Mouse (Mus musculus): ENCODE data around the gene Ncoa1.
"Not testable (repeated sequence)": the region's sequence is repeated elsewhere in the genome, so short reads cannot be mapped to it uniquely, and the experiment has no call there.

Ncoa1 gene

DNA sequence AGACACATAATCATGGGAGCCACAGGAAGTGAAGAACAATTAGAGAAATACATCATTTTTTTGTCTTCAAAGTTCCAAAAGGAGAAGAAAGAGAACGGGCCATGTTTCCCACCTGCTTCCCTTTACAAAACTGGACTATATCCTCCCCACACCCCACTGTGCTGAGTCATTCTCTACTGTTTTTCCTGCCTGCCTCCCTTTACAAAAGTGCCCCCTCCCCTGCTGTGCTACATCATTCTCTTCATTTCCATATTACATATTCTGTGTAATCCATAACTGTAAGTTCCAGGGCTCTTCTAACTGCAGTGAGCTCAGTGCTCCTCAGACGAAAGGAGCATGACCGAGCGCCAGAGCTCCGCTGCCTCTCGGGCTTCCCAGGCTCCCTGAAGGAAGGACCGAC, 80.8 kb downstream of the Ncoa1 start:
- no peak for DNase-seq (ENCODE audit: low spot score)

DNA sequence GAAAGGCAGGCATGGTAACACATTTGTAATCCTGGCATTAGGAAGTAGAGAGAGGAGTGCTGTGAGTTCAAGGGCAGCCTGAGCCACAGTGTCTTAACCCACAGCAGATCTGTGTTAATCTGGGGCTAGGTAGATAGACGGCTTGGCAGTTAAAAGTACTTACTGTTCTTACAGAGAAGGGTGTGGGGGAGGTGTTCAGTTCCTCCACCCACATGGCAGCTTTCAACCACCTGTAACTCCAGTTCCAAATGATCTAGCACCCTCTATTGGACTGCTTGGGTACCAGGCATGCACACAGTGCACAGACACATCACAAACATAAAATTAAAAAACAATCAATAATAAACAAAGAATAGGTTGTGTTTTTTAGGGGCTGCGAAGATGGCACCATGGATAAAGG, 84.4 kb downstream of the Ncoa1 start:
- DNase-seq (ENCODE audit: low spot score), result no peak

GRCm38 (mm10) chr12:4392074-4392473, 84.9 kb downstream of the Ncoa1 start:
- DNase-seq (ENCODE audit: low spot score), result no peak

GRCm38 (mm10) chr12:4391256-4391655, 85.7 kb downstream of the Ncoa1 start:
- DNase-seq (ENCODE audit: low spot score), result no peak

DNA sequence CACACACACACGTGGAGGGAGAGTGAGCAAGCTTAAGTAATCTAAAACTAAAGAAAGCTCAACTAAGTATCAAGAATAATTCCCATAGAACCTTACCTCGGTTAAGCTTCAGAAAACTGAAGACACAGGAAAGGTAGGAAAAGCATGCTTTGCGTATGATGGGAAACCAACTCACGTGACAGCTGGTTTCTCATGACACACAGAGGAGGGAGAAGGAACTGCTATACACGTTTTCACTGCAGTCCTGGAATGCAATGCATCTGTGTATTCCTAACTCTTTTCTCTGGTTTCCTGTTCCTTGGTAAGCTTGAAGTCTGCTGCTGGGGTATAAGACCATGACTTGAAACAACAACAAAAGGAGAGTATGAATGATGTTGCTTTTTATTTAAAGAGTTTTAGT, 86.3 kb downstream of the Ncoa1 start:
- no peak for DNase-seq (ENCODE audit: low spot score)

DNA sequence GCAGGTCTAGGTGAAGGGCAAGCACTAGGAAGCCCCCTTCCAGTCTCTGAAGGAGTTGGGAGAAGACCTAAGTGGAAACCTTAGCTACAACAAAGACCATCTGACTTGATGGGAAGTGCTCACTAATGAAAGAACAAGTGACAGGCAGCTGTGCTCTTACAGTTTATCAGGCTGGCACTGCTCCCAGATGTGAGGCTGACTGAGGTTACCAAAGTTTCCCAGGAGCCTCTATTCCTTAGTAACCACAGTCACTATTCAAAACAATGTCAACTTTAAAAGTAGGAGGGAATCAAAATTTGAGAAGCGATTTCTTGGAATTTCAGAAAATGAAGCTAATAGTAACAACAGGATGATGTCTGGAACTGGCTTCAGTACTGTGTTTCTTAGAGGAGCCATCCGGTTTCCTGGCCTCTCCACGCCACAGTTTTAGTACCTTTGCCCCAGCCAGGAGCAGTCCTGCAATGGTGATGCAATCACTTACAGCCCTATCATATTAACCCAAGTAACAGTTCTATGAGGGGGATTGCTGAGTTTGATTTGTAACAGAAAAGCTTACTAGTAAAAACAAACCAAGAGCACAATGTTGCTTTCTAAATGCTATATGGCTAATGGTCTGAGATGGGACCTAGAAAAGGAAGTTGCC, 90.8 kb downstream of the Ncoa1 start:
- no peak for DNase-seq (ENCODE audit: low spot score)

GRCm38 (mm10) chr12:4383061-4383460, 93.9 kb downstream of the Ncoa1 start:
- DNase-seq (ENCODE audit: low spot score), result no peak

DNA sequence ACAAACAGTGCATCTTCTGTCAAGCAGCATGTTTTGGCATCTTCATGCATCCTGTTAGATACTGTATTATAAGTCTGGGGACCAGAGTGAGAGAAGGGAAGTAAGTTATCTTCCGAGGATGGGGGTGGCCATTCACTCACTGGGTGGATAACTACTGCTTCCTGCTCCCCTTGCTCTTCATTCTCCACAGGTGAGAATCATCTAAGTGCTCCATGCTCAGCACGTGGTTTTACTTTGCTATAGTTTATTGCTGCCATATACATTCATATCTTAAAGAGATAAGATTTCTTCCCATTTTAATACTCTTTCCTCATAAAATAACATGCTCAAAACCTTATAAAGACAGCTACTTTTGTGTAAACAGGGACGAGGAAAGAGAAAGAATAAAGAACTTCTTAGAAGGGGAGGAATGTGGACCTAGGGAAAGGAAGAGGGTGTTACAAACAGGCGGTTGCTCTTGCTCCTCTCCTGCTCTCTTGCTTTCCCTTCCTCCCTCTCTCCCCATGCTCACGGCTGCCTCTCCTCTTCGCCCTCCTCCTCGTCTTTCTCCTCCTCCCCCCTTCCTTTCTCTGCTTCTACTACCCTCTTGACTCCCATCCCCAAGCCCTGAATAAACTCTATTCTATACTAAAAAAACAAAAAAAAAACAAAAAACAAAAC, 97.6 kb downstream of the Ncoa1 start:
- DNase-seq (ENCODE audit: low spot score), result no peak

- no peak for DNase-seq (ENCODE audit: low spot score)
Measured at GRCm38 (mm10) chr12:4376475-4376874, 100.5 kb downstream of the Ncoa1 start.

GRCm38 (mm10) chr12:4374816-4375493, 102.0 kb downstream of the Ncoa1 start:
- DNase-seq (ENCODE audit: low spot score), result no peak

GRCm38 (mm10) chr12:4371406-4371805, 105.6 kb downstream of the Ncoa1 start:
- DNase-seq (ENCODE audit: low spot score), result no peak

DNA sequence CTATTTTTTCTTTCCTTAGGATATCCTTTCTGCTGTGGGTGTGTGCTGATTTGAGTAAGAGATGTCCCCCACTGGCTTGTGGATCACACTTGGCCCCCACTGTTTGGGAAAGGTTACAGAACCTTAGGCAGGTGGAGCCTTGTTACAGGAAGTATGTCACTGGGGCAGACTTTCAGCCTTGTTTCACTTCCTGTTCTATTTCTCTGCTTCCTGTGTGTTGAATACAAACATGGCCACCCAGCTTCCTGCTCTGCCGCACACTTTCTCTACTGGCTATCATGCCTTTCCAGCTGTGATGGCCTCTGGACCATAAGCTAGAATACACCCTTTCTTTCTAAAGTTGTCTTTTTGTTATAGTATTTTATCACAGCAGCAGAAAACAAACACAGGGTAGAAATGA, 111.0 kb downstream of the Ncoa1 start:
- DNase-seq (ENCODE audit: low spot score), result no peak

- no peak for DNase-seq (ENCODE audit: low spot score)
Measured at GRCm38 (mm10) chr12:4359475-4359874, 117.5 kb downstream of the Ncoa1 start.

- not testable (repeated sequence) for DNase-seq (ENCODE audit: low spot score)
Measured at GRCm38 (mm10) chr12:4358653-4359052, 118.3 kb downstream of the Ncoa1 start.

DNA sequence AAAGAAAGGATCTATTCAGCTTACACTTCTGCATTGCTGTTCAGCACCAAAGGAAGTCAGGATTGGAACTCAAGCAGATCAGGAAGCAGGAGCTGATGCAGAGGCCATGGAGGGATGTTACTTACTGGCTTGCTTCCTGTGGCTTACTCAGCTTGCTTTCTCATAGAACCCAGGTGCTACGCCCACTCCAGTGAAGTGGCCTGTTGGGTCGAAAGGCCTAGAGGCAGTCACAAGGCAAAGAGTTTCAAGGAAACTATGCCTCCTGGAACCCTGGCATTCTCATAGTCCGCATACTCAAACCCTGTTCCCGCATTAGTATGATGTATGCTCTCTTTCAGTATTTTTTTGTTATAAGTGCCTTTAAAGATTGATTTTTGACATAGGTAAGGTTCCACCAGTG, 118.9 kb downstream of the Ncoa1 start:
- DNase-seq (ENCODE audit: low spot score), result no peak

GRCm38 (mm10) chr12:4356834-4357445, 120.0 kb downstream of the Ncoa1 start:
- no peak for DNase-seq (ENCODE audit: low spot score)

- no peak for DNase-seq (ENCODE audit: low spot score)
Measured at GRCm38 (mm10) chr12:4355019-4355730, 121.8 kb downstream of the Ncoa1 start.

GRCm38 (mm10) chr12:4343216-4343615, 133.8 kb downstream of the Ncoa1 start:
- DNase-seq (ENCODE audit: low spot score), result no peak

GRCm38 (mm10) chr12:4342087-4342486, 134.9 kb downstream of the Ncoa1 start:
- DNase-seq (ENCODE audit: low spot score), result no peak

- DNase-seq (ENCODE audit: low spot score), result no peak
Measured at GRCm38 (mm10) chr12:4340325-4340924, 136.6 kb downstream of the Ncoa1 start.

DNA sequence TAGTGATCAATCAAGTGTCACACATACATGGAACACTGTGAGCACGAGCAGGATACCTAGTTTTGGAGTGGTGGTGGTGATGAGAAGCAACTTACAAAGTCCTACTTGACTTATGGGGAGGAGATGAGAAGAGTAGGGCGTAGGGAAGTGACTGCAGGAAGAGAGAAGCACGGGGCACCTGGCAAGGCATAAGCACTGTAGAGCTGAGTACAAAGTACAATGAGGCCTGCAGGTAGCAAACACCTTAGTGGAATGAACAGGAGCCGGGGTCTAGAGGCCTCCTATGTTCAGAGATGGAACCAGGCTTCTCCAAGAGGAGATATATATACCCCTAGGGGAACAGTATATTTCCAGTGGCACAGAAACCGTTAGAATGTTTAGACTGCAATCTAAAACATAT, 153.4 kb downstream of the Ncoa1 start:
- no peak for DNase-seq (ENCODE audit: low spot score)

DNA sequence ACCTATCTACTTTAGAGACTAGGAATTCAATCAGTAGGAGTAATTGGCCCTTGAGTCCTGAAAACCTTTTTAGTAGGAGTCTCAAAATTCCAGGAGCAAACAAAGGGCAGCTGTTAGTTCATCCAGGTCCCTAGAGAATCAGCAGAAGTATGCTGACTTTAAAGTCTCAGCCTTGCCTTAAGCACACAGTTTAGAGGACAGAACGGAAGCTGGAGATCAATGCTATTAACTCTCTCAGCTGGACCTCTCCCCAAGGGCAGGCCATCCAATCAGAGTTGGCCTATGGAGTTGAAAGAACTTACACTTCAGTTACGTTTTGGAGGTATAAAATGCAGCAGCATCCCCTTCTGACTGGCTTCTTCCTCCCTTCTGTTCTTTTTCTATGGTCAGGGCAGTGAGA, 154.8 kb downstream of the Ncoa1 start:
- DNase-seq (ENCODE audit: low spot score), result no peak
